11 mouse cellular contexts compared by ENCODE assay signal in the genomic region with DNA sequence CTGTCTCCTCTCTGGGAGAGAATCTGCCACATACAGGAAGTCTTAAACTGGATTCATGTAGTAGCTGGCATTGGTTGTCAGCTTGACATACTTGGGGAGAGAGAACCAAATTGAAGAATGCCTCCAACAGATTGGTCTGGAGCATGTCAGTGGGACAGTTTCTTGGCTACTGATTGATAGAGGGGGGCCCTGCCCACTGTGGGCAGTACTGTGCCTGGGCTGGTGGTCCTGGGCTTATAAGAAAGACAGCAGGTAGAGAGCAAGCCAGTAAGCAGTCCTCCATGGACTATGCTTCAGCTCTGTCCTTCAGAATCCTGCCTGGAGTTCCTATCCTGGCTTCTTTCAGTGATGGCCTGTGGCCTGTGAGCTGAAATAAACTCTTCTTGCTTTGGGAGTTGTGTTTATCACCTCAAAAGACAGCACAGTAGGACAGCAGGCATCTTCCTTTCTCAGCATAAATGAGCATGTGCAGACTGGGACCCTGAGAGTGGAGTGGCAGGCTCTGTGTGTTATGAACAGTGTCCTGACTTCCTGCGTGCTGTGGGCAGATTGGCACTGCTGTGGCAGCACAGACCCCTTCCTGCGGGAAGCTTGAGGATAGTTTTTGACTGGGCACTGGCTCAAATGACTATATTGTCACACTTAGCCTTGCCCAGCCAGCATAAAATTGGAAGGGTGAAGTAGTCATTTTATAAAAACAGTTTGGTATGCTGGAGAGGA.
DNase-seq lines count a peak whose midpoint lies in the region; ATAC-seq lines count a peak whose summit lies in the region.
"Had no signal": no experiment of that assay in that cellular context is flagged by ENCODE, and none has a peak within 500 bp of the region (broad histone marks: within the 10 kb centered on the region; RNA-seq: fewer than 3 reads in every experiment).

No protein-coding gene starts in this region.

- intact Hi-C loops in heart, postnatal 36 days (cut with DNase I): no loop called here

- H3K4me3 ChIP-seq in heart, embryonic 14.5 days (ENCODE audit: control insufficient read depth in 1 of 2, insufficient read depth in 1 of 2, low read depth in 1 of 2, low read length in 2 of 2): no peak overlapping the region
- H3K4me3 ChIP-seq in midbrain, embryonic 10.5 days: no peak overlapping the region
- H3K4me3 ChIP-seq in midbrain, embryonic 13.5 days (replicated peaks): no peak overlapping the region
- H3K4me3 ChIP-seq in midbrain, embryonic 16.5 days (ENCODE audit: low read depth, low read length): no peak overlapping the region
- H3K4me3 ChIP-seq: embryonic facial prominence, embryonic 12.5 days had no signal

- H3K36me3 ChIP-seq in heart, embryonic 14.5 days (ENCODE audit: control insufficient read depth, insufficient read depth, low read length): 0 out of 2 replicates have a peak, but pooled peaks cover 5% of the 10 kb centered on the region
- no peaks in the 10 kb centered on the region for H3K36me3 ChIP-seq in midbrain, embryonic 10.5 days
- H3K36me3 ChIP-seq in midbrain, embryonic 13.5 days: no peaks in the 10 kb centered on the region
- H3K36me3 ChIP-seq in midbrain, embryonic 16.5 days (ENCODE audit: control insufficient read depth, insufficient read depth, low read length): no peaks in the 10 kb centered on the region; the same call in 1 of the 2 replicates
- H3K36me3 ChIP-seq: embryonic facial prominence, embryonic 12.5 days had no signal

- ATAC-seq in heart, embryonic 14.5 days (ENCODE audit: insufficient number of reproducible peaks, insufficient read depth, low FRiP score, low read depth): no peak
- ATAC-seq in midbrain, embryonic 13.5 days: no peak
- ATAC-seq in midbrain, embryonic 16.5 days: peak; percentile 21; the same call in 1 of the 2 replicates

- no peaks in the 10 kb centered on the region for H3K9me3 ChIP-seq in heart, embryonic 14.5 days (ENCODE audit: control insufficient read depth, low read length)
- H3K9me3 ChIP-seq in midbrain, embryonic 10.5 days (replicated peaks): no peaks in the 10 kb centered on the region
- H3K9me3 ChIP-seq in midbrain, embryonic 13.5 days: no peaks in the 10 kb centered on the region
- no peaks in the 10 kb centered on the region for H3K9me3 ChIP-seq in midbrain, embryonic 16.5 days (replicated peaks; ENCODE audit: control insufficient read depth, low read length, poor library complexity, severe bottlenecking)
- H3K9me3 ChIP-seq: embryonic facial prominence, embryonic 12.5 days had no signal

- H3K4me2 ChIP-seq in heart, embryonic 14.5 days (ENCODE audit: low read length): no peak overlapping the region
- no peak overlapping the region for H3K4me2 ChIP-seq in midbrain, embryonic 13.5 days (replicated peaks)
- no peak overlapping the region for H3K4me2 ChIP-seq in midbrain, embryonic 16.5 days (ENCODE audit: low read length)
- H3K4me2 ChIP-seq: embryonic facial prominence, embryonic 12.5 days had no signal

- DNase-seq in cerebellum, postnatal 10 days: peak; percentile 52 to 67
- DNase-seq in cerebellum, adult 11 months: no peak
- no peak for DNase-seq in heart, postnatal 36 days
- no peak for DNase-seq in midbrain, embryonic 10.5 days (ENCODE audit: low spot score)
- no peak for DNase-seq in kidney, postnatal 4 days
- DNase-seq: liver; right cerebral cortex, postnatal 14 days had no signal

- 85% methylated on average over 2 of the region's 2 CpGs for WGBS in heart, embryonic 14.5 days
- WGBS in midbrain, embryonic 10.5 days: 90% methylated on average over 2 of the region's 2 CpGs
- 89% methylated on average over 2 of the region's 2 CpGs for WGBS in midbrain, embryonic 13.5 days
- 76% methylated on average over 2 of the region's 2 CpGs for WGBS in midbrain, embryonic 16.5 days

- H3K27me3 ChIP-seq in heart, embryonic 14.5 days (ENCODE audit: control insufficient read depth, insufficient read depth, low read length): no peaks in the 10 kb centered on the region
- H3K27me3 ChIP-seq in midbrain, embryonic 10.5 days (ENCODE audit: low read depth, poor library complexity, severe bottlenecking): no peaks in the 10 kb centered on the region
- H3K27me3 ChIP-seq in midbrain, embryonic 13.5 days: no peaks in the 10 kb centered on the region
- H3K27me3 ChIP-seq in midbrain, embryonic 16.5 days (ENCODE audit: control insufficient read depth, insufficient read depth, low read depth, low read length): no peaks in the 10 kb centered on the region
- H3K27me3 ChIP-seq: embryonic facial prominence, embryonic 12.5 days had no signal

- peak overlapping the region; percentile 3; the same call in 1 of the 2 replicates for H3K9ac ChIP-seq in heart, embryonic 14.5 days (ENCODE audit: low read length)
- no peak overlapping the region for H3K9ac ChIP-seq in midbrain, embryonic 13.5 days (replicated peaks)
- no peak overlapping the region for H3K9ac ChIP-seq in midbrain, embryonic 16.5 days (ENCODE audit: low read depth, low read length)
- H3K9ac ChIP-seq: embryonic facial prominence, embryonic 12.5 days had no signal

- H3K27ac ChIP-seq in heart, embryonic 14.5 days (replicated peaks in 1 of 2; ENCODE audit: control insufficient read depth in 1 of 2, insufficient read depth in 1 of 2, low read depth in 2 of 2, low read length in 2 of 2): peak overlapping the region; percentile 37 to 55; a peak in 3 of 4 replicates
- H3K27ac ChIP-seq in midbrain, embryonic 10.5 days (replicated peaks): peak overlapping the region; percentile 2; the same call in 1 of the 2 replicates
- no peak overlapping the region for H3K27ac ChIP-seq in midbrain, embryonic 13.5 days
- H3K27ac ChIP-seq in midbrain, embryonic 16.5 days (ENCODE audit: low read length): no peak overlapping the region
- H3K27ac ChIP-seq: embryonic facial prominence, embryonic 12.5 days had no signal

- H3K4me1 ChIP-seq in heart, embryonic 14.5 days (ENCODE audit: control insufficient read depth in 2 of 2, insufficient read depth in 2 of 2, low read length in 2 of 2): peaks cover 6 to 42% of the 10 kb centered on the region in 2 experiments
- H3K4me1 ChIP-seq in midbrain, embryonic 10.5 days: peaks cover 27% of the 10 kb centered on the region
- H3K4me1 ChIP-seq in midbrain, embryonic 13.5 days (replicated peaks): peaks cover 36% of the 10 kb centered on the region
- peaks cover 13% of the 10 kb centered on the region; the same call in 1 of the 2 replicates for H3K4me1 ChIP-seq in midbrain, embryonic 16.5 days (ENCODE audit: control insufficient read depth, insufficient read depth, low read length)

Comparison
In these comparisons a context has a peak if more than half of its experiments do, and no peak if none do; other contexts are left out.
1. DNase-seq: peak in cerebellum, postnatal 10 days (2 of 2); none in cerebellum, adult 11 months (single experiment), heart, postnatal 36 days (0 of 2), midbrain, embryonic 10.5 days (single experiment) and kidney, postnatal 4 days (0 of 2).
2. H3K27ac ChIP-seq: peak in heart, embryonic 14.5 days (2 of 2) and midbrain, embryonic 10.5 days (single experiment); none in midbrain, embryonic 13.5 days (single experiment) and midbrain, embryonic 16.5 days (single experiment).